Mouse (Mus musculus): ENCODE data around the gene Gramd4. TPM values are rescaled to one million over a fixed set of nuclear protein-coding genes. Genes with fewer than 3 reads are reported as not detected.
"Not testable (repeated sequence)": the region's sequence is repeated elsewhere in the genome, so short reads cannot be mapped to it uniquely, and the experiment has no call there.

Gene Gramd4
- total and polyA plus RNA-seq, 3 experiments: 25.3 to 31.5 (median 27.6) TPM

DNA sequence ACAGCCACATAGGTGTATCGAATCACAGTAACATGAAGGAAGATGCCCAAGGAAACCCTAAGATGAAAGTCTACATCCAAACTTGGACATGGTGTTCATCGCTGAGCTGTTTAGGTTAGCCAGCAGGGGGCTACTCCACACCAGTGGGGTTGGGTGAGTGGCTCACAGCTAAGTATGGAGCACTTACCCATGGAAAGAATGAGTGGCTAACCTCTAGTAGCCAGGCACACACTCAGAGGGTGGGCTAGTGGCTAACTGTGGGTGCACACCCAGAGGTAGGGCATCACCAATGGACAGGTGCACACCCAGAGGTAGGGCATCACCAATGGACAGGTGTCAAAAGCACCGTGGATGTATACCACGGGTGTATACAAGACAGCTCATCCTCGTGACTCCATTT, 102.2 kb downstream of the Gramd4 start:
- Histone ChIP-seq H3K4me1 (ENCODE audit: control insufficient read depth, insufficient read depth, low read length) (peaks cover 1% of the 10 kb centered on the region; the same call in 1 of the 2 replicates), H3K27me3 (ENCODE audit: control insufficient read depth, insufficient read depth, low read length) (no peaks in the 10 kb centered on the region), H3K36me3 (ENCODE audit: control insufficient read depth, insufficient read depth, low read length) (no peaks in the 10 kb centered on the region), H3K4me3 (no peak overlapping the region), H3K27ac (no peak overlapping the region), H3K9ac (ENCODE audit: low read depth, low read length) (no peak overlapping the region), H3K79me2 (replicated peaks; ENCODE audit: control insufficient read depth, insufficient read depth, low read length) (no peaks in the 10 kb centered on the region)
- WGBS: 88% methylated on average over 5 of the region's 5 CpGs
- TF ChIP-seq CTCF (IDR thresholded peaks at IDR 0.05) (peak; percentile 61), POLR2A (IDR thresholded peaks at IDR 0.05; ENCODE audit: insufficient read depth, low read depth, low read length) (no peak), EP300 (IDR thresholded peaks at IDR 0.05; ENCODE audit: insufficient read depth, low read depth, low read length) (no peak)
- intact Hi-C loops (cut with DNase I): loop anchor here (2.0 kb wide), 1 partner anchor 45 kb away; no protein-coding TSS in a partner anchor
- DNase-seq: no peak

DNA sequence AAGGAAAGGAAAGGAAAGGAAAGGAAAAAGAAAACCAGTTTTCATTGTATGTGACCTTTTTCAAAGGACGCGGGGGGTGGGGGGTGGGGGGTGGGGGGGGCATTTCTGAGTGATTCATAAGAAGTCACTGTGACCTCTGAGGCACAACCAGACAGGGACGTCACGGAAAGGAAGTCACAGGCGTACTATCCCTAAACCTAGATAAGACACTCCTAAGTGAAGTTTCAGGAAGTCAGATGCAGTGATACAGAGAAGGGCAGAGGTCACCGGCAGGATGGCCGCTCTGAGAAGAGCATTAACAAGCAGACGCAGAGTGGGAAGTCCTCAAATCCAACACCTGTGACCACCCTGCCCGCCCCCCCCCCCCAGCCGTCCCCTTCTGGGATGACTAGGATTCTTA, 103.4 kb downstream of the Gramd4 start:
- Histone ChIP-seq H3K27me3 (ENCODE audit: control insufficient read depth, insufficient read depth, low read length) (no peaks in the 10 kb centered on the region), H3K4me3 (no peak overlapping the region), H3K4me1 (ENCODE audit: control insufficient read depth, insufficient read depth, low read length) (peaks cover 1% of the 10 kb centered on the region; the same call in 1 of the 2 replicates), H3K36me3 (ENCODE audit: control insufficient read depth, insufficient read depth, low read length) (no peaks in the 10 kb centered on the region), H3K27ac (no peak overlapping the region), H3K9ac (ENCODE audit: low read depth, low read length) (no peak overlapping the region), H3K79me2 (replicated peaks; ENCODE audit: control insufficient read depth, insufficient read depth, low read length) (peaks cover 3% of the 10 kb centered on the region; the same call in 1 of the 2 replicates)
- no peak for TF ChIP-seq EP300 (IDR thresholded peaks at IDR 0.05; ENCODE audit: insufficient read depth, low read depth, low read length)
- DNase-seq: no peak
- WGBS: 43% methylated on average over 10 of the region's 10 CpGs
- intact Hi-C loops (cut with DNase I): loop anchor here (2.0 kb wide), 1 partner anchor 44 kb away; no protein-coding TSS in a partner anchor

DNA sequence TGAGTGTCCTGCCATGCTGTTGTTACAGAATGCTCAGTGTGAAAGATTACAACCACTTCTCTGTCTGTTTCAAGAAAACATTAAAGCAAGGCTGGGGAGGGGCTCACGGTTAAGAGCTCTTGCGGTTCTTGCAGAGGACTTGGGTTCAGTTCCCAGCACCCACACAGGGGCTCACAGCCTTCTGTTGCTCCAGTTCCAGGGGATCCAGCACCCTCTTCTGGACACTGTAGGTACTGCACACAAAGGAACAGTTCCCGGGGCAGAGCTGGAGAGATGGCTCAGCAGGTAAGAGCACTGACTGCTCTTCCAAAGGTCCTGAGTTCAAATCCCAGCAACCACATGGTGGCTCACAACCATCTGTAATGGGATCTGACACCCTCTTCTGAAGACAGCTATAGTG, 104.3 kb downstream of the Gramd4 start:
- H3K27ac ChIP-seq; H3K9ac ChIP-seq (ENCODE audit: low read depth, low read length); H3K36me3 ChIP-seq (ENCODE audit: control insufficient read depth, insufficient read depth, low read length); DNase-seq; H3K4me3 ChIP-seq; H3K79me2 ChIP-seq (replicated peaks; ENCODE audit: control insufficient read depth, insufficient read depth, low read length); H3K27me3 ChIP-seq (ENCODE audit: control insufficient read depth, insufficient read depth, low read length); H3K4me1 ChIP-seq (ENCODE audit: control insufficient read depth, insufficient read depth, low read length): not testable (repeated sequence)
- intact Hi-C loops (cut with DNase I): loop anchor here (2.0 kb wide), 1 partner anchor 43 kb away; no protein-coding TSS in a partner anchor
- TF ChIP-seq CTCF (IDR thresholded peaks at IDR 0.05): peak; percentile 62
- WGBS: 95% methylated on average over 3 of the region's 3 CpGs

DNA sequence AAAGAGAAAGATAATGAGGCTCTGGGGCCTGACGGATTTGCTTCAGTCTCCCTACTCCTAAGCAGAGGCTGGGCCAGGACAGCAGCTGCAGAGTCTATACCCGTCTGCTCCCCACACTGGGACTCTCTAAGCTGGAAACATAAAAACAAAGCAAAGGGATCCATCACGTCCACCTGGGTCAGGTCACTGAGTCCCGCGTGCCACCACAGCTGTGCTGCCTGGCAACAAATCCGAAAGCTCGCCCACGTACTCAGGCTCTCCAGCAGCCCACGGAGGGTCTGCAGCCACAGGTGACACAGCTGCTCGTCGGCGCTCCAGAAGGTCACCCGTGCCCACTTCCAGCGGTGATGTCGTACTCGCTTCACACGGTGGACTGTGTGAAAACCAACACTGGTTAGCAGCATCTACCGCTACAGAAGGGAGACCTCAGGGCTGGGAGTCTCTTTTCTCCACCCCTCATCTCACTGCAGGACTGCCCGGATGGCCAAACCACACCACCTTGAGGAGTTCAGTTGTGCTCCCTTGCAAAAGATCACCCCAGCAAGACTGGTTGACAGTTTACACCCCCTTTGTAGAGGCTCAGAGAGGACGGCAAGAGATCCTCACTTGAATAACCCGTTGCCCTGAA, 107.3 kb downstream of the Gramd4 start:
- TF ChIP-seq POLR2A (IDR thresholded peaks at IDR 0.05; ENCODE audit: insufficient read depth, low read depth, low read length): no peak
- TF ChIP-seq CTCF (IDR thresholded peaks at IDR 0.05): no peak
- TF ChIP-seq EP300 (IDR thresholded peaks at IDR 0.05; ENCODE audit: insufficient read depth, low read depth, low read length): no peak
- peaks cover 6% of the 10 kb centered on the region for H3K79me2 ChIP-seq (replicated peaks; ENCODE audit: control insufficient read depth, insufficient read depth, low read length)
- H3K4me1 ChIP-seq (ENCODE audit: control insufficient read depth, insufficient read depth, low read length): peaks cover 22% of the 10 kb centered on the region
- H3K27ac ChIP-seq: no peak overlapping the region
- H3K4me3 ChIP-seq: no peak overlapping the region
- DNase-seq: no peak
- intact Hi-C loops (cut with DNase I): no loop called here
- H3K36me3 ChIP-seq (ENCODE audit: control insufficient read depth, insufficient read depth, low read length): no peaks in the 10 kb centered on the region; the same call in 1 of the 2 replicates
- H3K9ac ChIP-seq (ENCODE audit: low read depth, low read length): no peak overlapping the region
- 88% methylated on average over 21 of the region's 21 CpGs for WGBS
- no peaks in the 10 kb centered on the region for H3K27me3 ChIP-seq (ENCODE audit: control insufficient read depth, insufficient read depth, low read length)

DNA sequence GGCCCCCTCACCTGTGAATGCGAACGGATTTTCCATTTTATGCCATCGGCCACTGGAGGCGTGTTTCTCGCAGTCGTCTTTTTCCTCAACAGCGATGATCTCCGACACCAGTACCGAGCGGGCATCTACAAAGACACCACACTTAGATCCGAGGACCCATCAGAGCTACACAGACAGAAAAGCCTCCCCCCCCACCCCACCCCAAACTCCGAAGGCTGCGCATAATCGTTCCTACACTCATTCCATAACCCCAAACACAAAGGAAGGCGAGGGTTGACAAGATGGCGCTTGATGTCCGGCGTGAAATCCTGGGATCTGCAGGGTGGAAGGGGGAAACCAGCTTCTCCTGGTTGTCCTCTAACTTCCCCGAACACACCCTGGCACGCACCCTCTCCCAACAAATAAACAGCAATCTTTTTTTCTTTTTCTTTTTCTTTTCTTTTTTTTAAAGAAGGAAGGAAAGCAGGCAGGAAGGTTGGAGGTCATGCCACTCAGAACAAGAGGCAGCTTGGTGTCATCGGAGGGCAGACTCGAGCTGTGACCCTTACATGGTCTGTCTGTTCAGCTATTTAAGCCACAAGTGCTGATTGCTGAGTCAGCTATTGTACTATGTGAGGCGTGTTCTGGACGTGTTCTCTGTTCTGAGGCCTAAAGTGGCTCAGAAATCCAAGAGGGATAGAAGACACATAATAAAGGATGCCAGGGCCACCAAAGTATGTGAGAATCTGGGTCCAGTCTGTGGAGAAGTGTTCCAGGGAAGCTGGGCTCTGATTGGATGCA, 108.5 kb downstream of the Gramd4 start:
- TF ChIP-seq EP300 (IDR thresholded peaks at IDR 0.05; ENCODE audit: insufficient read depth, low read depth, low read length) (no peak), CTCF (IDR thresholded peaks at IDR 0.05) (no peak), POLR2A (IDR thresholded peaks at IDR 0.05; ENCODE audit: insufficient read depth, low read depth, low read length) (no peak)
- H3K4me1 ChIP-seq (ENCODE audit: control insufficient read depth, insufficient read depth, low read length): peaks cover 26% of the 10 kb centered on the region
- no peak overlapping the region for H3K9ac ChIP-seq (ENCODE audit: low read depth, low read length)
- DNase-seq: no peak
- intact Hi-C loops (cut with DNase I): no loop called here
- no peak overlapping the region for H3K4me3 ChIP-seq
- WGBS: 88% methylated on average over 24 of the region's 24 CpGs
- no peaks in the 10 kb centered on the region for H3K27me3 ChIP-seq (ENCODE audit: control insufficient read depth, insufficient read depth, low read length)
- H3K27ac ChIP-seq: no peak overlapping the region
- no peaks in the 10 kb centered on the region; the same call in 1 of the 2 replicates for H3K36me3 ChIP-seq (ENCODE audit: control insufficient read depth, insufficient read depth, low read length)
- H3K79me2 ChIP-seq (replicated peaks; ENCODE audit: control insufficient read depth, insufficient read depth, low read length): peaks cover 6% of the 10 kb centered on the region

DNA sequence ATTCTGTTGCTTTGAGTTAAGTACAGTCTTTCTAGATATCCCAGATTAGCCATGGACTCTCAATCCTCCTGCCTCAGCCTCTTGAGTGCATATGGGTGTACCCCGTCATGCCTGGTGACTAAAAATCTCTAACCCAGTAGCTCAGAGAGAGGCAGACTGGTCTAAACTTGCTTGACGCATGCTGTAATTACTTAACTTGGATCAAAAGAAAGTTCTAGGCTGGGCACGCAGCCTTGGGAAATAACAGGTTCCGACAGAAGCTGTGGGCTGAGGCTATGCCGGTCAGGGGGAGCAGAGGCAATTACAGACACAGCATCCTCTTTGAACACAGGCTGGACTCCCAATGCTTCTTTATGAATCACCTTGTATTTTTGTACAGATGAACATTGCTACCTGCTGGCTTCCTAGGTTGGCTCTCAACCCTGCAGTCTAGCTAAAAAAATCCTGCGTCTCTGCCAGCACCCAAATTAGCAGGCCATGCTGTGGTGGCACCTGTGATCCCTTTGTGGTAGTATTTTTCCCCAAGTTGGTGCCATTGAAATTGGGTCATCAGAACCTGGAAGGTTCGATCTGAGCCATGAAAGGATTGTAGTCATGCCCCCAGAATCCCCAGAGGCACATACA, 109.6 kb downstream of the Gramd4 start:
- no peak for TF ChIP-seq EP300 (IDR thresholded peaks at IDR 0.05; ENCODE audit: insufficient read depth, low read depth, low read length)
- no peak for TF ChIP-seq POLR2A (IDR thresholded peaks at IDR 0.05; ENCODE audit: insufficient read depth, low read depth, low read length)
- no peak for TF ChIP-seq CTCF (IDR thresholded peaks at IDR 0.05)
- Histone ChIP-seq H3K36me3 (ENCODE audit: control insufficient read depth, insufficient read depth, low read length) (no peaks in the 10 kb centered on the region; the same call in 1 of the 2 replicates), H3K27me3 (ENCODE audit: control insufficient read depth, insufficient read depth, low read length) (no peaks in the 10 kb centered on the region), H3K4me1 (ENCODE audit: control insufficient read depth, insufficient read depth, low read length) (peaks cover 25% of the 10 kb centered on the region), H3K79me2 (replicated peaks; ENCODE audit: control insufficient read depth, insufficient read depth, low read length) (peaks cover 6% of the 10 kb centered on the region), H3K27ac (peak overlapping the region; percentile 56), H3K9ac (ENCODE audit: low read depth, low read length) (no peak overlapping the region), H3K4me3 (no peak overlapping the region)
- DNase-seq: no peak
- intact Hi-C loops (cut with DNase I): no loop called here
- WGBS: 73% methylated on average over 7 of the region's 7 CpGs
